Mouse (Mus musculus) spleen, adult 18-20 months (tissue): ENCODE data around the gene Fam117a.

Source experiments
- DNase-seq, 2 experiments: peaks; one replicate each; pipeline ENCODE4 v3.0.0; 2022; ENCODE audit warnings: mixed read lengths in 2 of 2

The Fam117a gene

GRCm38 (mm10) chr11:95431344-95431743 is 94.5 kb downstream of the Fam117a start:
- no peak for DNase-seq
